Mouse (Mus musculus) lung, adult 18-20 months (tissue): Measurements from ENCODE around the gene Magi1.

Experiments
- DNase-seq, 2 experiments: peaks; one replicate each; pipeline ENCODE4 v3.0.0; 2022; ENCODE audit warnings: mixed read lengths in 2 of 2

Magi1 gene

GRCm38 (mm10) chr6:94200910-94201309 lies 82.8 kb downstream of the Magi1 start:
- peak in 1 of 2 experiments; percentile 54 for DNase-seq

GRCm38 (mm10) chr6:94199696-94200095 lies 84.0 kb downstream of the Magi1 start:
- DNase-seq = no peak

DNA sequence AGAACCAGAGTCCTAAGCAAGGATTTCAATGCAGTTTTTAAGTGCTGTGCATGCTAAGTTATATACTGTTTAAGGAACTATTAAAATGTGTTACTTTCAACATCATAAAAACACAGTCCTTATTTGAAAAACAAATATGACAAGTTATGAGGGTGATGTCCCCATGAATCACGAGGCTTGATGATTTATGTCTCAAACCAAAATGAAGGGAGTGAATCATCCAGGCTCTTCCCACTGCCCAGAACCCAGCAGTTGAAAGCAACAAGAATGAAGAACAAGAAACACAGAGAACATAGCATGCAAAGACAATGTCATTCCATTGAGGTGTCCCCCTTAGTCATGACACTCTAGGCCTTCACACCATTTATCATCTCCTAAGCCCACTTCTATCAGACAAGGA lies 85.9 kb downstream of the Magi1 start:
- no peak for DNase-seq

DNA sequence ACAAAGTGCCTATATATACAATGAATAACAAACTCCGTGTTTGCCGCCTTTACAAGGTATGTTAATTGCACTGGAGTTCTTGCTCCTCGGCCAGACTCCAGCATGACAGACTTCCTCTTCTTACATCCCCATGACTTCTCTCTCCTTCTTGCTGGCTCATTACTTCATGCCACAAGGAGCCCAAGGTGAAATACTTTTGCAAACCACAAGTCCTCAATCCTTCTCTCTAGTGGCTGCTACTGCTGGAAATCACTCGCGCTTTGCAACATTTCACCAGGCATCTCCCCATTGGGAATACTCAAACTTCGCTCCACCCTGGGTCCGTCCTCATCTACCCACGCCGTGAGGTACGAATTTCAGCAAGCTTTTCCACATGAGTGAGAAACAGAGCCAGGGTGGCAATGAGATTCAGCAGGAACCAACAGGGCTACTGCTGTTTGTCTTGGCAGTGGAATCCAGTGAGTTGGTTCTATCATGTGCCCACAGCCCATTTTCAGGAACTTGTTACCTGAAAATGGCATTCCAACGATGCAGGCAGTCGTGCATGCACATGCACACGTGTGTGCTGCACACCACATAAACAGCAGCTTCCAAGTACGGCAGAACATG lies 88.3 kb downstream of the Magi1 start:
- peak; percentile 41 to 63 for DNase-seq

DNA sequence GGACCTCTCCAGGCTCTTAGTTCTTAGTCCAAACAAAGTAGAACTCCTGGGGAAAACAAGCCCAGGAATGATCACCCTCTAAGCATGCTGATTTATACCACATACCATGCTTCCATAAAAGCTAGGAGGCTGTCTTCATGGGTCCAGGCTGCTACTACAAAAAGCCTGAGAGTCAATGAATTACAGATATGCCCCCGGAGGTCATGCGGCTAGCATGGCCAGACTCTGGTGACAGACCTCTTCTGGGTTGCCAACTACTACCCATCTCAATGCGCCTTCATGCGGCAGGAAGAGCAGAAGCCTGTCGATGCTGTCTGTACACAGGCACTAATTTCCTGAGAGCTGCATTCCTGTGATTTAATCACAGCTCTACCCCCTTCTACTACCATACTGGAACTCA lies 92.9 kb downstream of the Magi1 start:
- no peak for DNase-seq

GRCm38 (mm10) chr6:94189379-94189778 lies 94.3 kb downstream of the Magi1 start:
- DNase-seq = no peak

DNA sequence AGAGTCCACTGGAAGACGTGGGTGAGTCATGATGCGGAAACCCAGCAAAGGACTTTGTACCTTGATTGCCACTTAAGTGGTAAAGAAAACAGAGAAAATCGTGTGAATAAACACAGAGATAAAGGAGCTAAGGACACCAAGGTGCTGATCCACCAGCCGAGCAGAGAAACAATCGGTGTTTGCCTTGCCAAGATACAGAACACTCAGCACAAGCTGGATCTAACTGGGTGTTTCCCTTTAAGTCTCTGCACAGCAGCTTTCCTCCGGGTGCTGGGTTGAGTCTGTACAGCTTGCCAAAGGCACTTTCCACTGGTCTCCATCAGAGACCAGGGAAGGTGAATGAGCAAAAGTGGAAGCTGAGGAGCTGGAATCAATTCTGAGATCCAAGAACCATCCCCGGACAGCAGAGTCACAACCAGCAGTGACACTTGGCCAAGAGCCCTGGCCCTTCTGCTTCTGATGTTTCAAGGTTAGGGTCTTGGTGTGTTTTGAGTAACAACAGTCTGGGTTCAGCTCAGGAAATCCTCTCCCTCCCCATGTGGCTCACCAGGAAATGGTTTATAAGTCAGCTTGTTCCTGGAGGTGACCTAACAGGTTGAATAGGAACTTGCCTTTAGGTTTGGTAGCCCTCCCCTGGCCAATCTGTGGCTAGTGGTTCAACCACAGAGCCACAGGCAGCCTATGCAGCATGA lies 96.9 kb downstream of the Magi1 start:
- no peak for DNase-seq

- DNase-seq = no peak
These were observed 99.4 kb downstream of the Magi1 start for GRCm38 (mm10) chr6:94184268-94184667.

DNA sequence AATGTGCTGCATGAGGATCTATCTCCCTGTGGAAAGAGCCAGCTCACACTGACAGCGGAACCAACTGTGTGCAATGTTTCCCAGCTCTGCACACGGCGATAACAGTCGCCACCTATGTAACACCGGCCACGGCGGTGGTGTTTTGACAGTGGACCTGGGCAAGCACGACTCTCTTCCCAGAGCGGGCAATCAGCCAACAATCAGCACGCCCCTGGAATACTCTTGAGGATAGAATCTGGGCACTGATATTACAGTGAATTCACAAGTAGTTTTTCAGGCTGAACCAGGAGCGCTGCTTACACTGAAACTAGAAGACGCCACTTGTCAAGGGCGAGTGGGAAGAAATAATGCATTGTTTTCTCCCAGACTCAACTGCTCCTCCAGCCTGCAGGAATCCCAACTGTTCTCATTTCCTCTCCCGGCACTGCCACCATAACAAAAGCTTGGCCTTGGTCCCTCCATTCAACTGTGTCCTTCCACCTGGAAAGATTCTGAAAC lies 100.3 kb downstream of the Magi1 start:
- peak in 1 of 2 experiments; percentile 41 for DNase-seq

DNA sequence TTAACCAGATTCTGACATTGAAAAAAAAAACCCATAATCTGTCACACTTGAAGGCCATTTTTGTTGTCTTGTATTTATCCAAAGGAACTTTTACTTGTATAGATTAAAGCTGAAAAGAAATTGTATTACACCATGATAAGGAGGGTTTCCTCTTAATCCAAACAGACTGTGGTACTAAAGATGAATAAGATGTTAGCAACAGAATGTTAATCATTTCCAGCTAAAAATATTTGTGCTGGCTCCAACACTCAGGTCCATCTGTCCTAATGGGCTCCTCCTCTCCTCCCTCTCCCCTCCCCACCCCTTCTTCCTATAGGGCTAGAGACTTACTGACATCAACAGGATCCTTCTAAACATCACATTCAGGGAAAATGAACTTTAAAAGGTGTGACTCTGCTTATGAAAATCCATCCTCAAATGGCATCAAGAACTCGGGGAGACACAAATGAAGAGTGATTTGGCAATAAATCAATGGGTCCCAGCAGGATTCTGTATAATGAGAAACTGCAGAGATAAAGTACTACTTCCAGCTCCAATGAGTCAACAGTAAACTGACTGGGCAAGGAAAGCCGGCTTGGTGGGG lies 102.0 kb downstream of the Magi1 start:
- no peak for DNase-seq

DNA sequence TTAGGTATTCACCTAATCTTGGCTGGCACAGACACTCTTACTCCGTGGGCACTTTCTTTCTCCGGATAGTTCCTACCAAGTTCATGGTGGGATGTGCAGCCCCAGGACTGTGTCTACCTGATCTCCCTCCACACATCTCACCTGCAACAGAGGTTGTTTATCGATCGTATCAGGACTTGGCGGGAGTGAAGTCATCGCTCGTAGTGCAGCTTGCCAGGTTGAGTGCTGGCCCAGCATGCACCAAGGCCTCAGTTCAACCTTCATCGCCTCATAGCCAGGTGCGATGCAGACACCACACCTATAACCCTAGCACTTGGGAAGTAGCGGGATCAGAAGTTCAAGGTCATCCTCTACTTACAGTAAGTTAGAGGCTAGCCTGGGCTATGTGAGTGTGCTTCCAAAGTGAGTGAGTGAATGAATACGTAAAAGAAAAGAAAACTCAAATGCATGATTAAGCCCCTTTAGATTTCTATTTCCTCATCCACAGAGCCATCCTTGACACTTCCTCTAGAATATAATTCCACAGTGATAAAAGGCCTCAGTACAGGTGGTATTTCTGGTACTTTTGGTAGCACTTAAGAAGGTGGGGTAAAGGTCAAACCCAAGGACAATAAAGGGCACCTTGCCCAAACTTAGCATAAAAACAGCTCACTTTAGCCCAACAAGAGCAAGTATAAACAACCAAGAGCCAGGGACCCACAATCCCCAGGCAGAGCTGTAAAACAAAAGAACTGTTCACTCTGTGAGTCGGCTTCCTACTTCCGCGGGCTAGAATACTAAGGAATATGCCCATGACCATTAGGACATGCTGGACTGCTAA lies 103.2 kb downstream of the Magi1 start:
- no peak for DNase-seq

- DNase-seq = no peak
These were observed 106.2 kb downstream of the Magi1 start for GRCm38 (mm10) chr6:94177559-94177958.

GRCm38 (mm10) chr6:94176705-94177104 lies 107.0 kb downstream of the Magi1 start:
- no peak for DNase-seq

DNA sequence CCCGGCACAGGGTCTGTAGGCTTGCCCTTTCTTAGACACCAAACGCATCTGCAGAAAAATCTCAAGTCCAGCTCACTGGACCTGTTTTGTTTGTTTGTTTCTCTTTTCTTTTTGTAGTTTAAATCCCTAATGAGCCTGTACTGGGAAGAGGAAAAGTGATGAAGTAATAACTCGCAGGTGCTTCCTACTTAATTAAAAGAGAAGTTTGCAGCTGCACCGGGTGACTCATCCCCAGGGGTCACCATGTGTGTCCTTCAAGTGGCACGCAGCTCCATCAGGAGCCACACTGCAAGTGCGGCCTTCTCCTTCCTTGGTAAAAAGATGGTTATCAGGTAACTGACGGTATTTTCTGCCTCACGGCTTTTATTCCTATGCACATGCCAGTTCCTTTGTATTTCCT lies 112.5 kb downstream of the Magi1 start:
- no peak for DNase-seq

- no peak for DNase-seq
These were observed 114.0 kb downstream of the Magi1 start for GRCm38 (mm10) chr6:94169581-94170194.

GRCm38 (mm10) chr6:94165951-94166350 lies 117.8 kb downstream of the Magi1 start:
- DNase-seq = no peak

- peak in 1 of 2 experiments; percentile 56 for DNase-seq
These were observed 118.8 kb downstream of the Magi1 start for GRCm38 (mm10) chr6:94164753-94165536.

- DNase-seq = no peak
These were observed 120.3 kb downstream of the Magi1 start for GRCm38 (mm10) chr6:94163325-94163995.

DNA sequence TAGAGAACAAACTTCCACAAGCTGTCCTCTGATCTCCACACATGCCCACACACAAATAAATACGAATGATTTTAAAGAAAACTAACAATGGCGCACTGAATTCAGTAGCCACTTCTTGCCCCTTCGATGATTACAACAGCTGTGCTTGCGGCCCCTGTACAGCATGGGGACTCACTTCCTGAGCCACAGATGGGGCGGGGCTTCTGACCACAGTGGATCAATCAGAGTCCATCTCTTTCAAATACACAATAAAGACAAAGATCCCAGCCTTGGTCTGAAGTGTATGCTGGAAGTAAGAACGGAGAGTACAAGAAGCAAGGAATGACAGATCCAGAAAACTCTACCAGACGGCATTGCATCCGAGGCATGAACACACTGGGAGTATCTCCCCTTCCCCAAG lies 120.8 kb downstream of the Magi1 start:
- no peak for DNase-seq

DNA sequence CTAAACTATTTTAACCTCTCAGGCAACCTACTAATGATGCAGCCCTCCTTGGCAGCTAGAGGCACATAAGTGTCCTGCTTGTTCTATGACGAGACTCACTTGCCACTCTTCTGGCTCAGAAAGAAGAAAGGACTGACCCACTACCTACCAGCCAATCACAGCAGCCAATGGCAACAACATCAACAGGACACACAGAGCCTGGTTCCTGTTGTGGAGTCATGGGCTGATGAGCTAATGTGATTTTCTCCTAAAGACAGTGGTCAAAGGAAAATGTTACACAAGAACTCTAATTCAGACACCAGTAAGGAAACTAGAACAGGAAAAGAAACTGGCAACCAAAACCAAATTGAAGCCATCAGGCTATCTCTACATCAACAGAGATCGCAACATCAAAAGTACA lies 124.5 kb downstream of the Magi1 start:
- no peak for DNase-seq

GRCm38 (mm10) chr6:94158119-94158848 lies 125.4 kb downstream of the Magi1 start:
- peak; percentile 25 to 60 for DNase-seq
